Mouse (Mus musculus) cerebellum, adult 2 months (tissue): ENCODE results near the gene Zmym2.

ENCODE experiments used
- CTCF ChIP-seq: fragments of 200-500 bp; IDR thresholded peaks from 2 replicates; pipeline ENCODE4 v1.5.1; 2011; ENCODE audit warnings: low read depth, mild to moderate bottlenecking, control low read depth, low read length, moderate library complexity, borderline replicate concordance; ENCODE audit not compliant: insufficient read depth
- POLR2A ChIP-seq: fragments of 200-500 bp; IDR thresholded peaks from 2 replicates; pipeline ENCODE4 v1.6.1; 2011; ENCODE audit warnings: low read length, control low read depth, borderline replicate concordance; ENCODE audit not compliant: insufficient read depth

DNA sequence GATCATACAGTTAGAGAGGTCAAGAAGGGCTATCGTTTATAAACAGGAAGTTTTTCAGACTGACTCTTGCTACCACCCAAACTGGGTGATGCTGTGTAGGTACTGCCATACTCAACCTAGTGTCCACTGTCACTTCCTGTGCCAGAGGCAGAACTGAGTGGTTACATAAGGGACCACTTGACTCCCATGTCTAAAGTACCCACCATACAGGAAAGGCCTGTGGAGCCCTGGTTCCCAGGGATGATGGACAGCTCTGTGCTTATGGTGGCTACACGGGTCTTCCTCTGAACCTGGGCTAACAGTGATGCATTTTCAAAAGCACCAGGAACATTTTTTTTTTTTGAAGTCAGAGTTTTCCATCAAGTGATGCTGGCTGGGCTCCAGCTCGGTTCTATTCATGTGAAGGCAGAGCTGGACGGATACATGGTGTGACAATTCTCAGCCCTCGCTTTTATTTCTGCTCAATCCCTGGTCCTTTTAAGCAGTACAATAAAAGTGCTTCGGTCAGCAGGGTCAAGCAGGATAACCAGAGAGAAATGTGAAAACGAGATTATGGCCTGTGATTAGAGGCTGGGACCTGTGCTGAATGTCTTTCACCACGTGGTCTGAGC, 91.7 kb downstream of the Zmym2 start:
- no peak for TF ChIP-seq CTCF
- TF ChIP-seq POLR2A, result no peak
